Mouse (Mus musculus) urinary bladder, postnatal 10 days (tissue): ENCODE results near the gene Runx1.

Experiments used
- DNase-seq: peaks from one replicate; pipeline ENCODE4 v3.0.0; 2022; ENCODE audit warnings: low spot score

The Runx1 gene

GRCm38 (mm10) chr16:92825908-92826650 is at the start of gene Runx1:
Gene Runx1, minus strand, starts transcription at chr16:92826149.
- no peak for DNase-seq

- DNase-seq = no peak
These were observed 48.1 kb upstream of the Runx1 start for GRCm38 (mm10) chr16:92874015-92874414.

DNA sequence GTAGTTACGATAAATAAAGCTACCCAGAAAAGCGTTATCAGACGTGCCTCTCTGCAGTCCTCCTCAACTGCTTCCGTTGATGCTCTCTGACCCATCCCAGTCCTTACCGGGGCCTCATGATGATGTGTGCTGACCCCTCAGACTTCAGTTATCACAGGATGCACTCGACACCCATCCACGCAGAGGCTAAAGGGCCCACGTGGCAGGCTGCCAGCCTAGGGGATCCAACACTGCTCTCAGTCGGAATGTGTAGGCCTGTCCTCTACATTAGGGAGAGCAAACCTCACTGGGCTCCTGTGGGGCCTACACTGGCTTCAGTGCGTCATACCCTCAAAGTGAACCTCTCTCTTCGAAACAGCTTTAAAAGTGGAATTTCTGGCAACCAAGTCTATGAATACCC is 45.8 kb upstream of the Runx1 start:
- no peak for DNase-seq

- DNase-seq = no peak
These were observed 42.6 kb upstream of the Runx1 start for GRCm38 (mm10) chr16:92868550-92868949.

DNA sequence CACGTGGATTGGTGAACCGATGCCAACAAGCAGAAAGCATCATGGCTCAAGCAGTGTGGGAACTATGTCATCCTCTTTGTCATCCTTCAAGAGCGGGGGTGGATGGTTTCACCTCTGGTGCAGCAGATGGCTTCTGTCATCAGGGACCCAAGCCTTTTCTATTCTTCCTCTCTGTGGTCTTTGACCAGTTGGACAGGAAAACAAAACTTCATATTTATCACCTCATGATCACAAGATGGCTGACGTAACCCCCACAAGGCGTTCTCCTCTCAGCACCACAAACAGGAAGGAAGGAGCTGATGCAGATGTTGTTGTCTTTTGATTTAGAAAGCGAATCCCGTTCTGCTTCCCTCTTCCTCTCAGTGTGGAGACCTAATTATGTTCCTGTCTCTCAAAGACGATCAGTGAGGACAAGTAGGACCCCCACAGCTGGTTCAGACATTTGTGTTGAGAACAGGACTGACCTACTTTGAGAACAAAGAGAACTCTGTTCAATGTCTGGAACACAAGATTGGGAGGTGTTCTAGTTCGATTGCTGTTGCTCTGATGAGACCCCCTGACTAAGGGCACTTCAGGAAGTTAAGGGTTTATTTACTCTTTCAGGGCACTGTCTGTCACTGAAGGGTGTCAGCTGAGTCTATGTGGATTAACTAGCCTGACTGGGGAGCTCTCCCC is 41.4 kb upstream of the Runx1 start:
- no peak for DNase-seq

DNA sequence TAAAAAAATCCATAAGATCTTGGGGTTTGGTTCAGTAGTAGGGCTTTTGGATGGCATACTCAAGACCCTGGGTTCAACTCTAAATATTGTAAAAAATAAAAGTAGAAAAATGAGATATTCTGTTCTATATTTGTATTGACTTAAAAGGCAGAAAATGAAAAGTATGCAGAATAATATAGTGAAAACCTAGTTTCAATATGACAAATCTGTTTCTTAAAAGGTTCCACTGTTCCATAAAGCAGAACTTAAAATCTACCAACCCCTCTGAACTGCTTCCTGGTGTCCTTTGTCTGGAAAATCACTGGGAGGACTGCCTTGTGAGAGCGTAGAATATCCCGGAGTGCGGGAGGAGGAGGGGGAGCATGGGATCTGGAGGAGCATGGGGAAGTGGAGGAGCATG is 39.4 kb upstream of the Runx1 start:
- no peak for DNase-seq

GRCm38 (mm10) chr16:92864191-92864590 is 38.2 kb upstream of the Runx1 start:
- no peak for DNase-seq

- DNase-seq = no peak
These were observed 37.2 kb upstream of the Runx1 start for GRCm38 (mm10) chr16:92863179-92863578.

DNA sequence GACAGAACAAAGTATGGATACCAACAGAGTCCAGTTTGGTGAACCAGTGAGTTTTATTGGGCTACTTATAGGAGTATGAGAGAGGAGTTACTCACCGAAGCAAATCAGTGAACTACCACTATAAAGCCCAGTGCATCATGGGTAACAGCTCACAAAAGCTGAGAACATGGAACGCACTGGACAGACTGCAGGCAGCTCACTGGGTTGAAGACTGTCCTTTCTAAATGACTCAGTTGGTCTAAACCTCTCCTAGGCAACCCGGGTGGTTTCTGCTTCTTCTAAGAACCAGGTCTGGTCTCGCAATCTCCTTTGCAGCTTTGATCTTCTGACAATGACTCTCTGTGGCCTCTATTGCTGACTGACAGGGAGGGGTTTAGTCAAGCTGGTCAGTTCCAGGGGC is 36.5 kb upstream of the Runx1 start:
- DNase-seq = no peak

DNA sequence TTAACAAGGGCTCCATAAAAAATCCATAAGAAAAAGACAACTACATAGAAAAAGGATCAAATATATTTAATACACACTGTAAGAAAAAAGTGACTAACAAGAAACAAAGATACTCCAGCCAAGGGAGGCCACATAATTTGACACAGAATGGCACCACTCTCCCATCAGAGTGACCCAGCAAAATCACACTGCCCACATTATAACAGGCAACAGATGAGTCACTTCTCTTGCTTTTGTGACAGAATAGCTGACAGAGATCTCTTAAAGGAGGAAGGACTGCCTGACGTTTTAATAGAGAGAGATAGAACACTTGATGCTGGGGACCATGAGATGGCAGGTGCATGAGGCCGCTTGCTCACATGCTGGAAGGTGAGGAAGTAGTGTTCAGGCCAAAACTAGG is 35.6 kb upstream of the Runx1 start:
- no peak for DNase-seq

- DNase-seq = no peak
These were observed 34.7 kb upstream of the Runx1 start for GRCm38 (mm10) chr16:92860649-92861048.

DNA sequence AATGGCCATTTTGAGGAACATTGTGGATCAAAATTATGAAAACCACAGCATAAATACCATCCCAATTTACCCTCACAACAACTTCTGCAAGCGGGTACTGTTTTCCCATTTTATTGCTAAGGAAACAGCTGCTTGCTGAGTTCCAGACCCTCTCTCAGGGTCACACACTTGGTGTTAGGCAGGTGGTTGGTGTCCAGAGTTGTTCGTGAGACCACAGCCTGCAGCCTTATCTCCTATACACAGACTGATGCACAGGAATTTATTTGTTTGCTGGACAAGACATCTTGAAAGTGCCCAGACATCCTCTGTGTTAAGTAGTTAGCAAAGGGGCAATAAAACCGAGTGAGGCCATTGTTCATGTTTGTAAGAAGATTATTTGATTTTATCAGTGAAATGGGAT is 30.8 kb upstream of the Runx1 start:
- DNase-seq = no peak

DNA sequence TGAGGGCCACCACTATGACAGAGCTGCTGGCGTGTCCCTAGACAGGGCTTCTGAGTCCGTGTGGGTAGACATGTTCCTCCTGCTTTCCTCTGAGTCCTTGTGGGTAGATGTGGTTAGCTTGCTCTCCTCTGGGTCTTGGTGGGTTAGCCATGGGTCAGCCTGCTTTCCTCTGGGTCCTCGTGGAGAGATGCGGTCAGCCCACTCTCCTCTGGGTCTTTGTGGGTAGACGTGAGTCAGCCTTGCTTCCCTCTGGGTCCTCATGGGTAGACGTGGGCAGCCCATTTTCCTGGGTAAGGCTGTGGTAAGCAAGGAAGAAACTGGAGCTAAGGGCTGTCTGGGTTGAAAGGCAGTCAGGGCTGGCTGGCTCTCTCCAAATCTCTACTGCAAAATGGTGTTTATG is 26.3 kb upstream of the Runx1 start:
- DNase-seq = no peak

DNA sequence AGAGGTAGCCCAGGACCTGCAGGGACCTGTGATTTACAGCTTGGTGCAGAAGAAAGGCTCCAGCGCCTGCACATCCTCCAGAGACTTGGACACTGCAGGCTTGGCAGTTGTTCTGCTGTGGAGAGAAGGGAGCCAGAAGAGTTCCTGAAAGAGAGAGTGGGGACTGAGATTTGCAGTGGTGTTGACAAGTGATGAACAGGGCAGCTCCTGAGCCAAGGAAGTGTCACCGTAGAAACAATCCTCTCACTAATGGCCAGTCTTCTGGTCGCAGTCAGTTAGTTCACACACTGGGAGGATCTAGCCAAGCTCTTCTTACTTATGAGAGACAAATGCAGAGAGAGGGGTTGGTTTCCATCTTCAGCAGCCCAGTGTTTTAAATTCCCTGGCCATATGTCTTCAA is 24.5 kb upstream of the Runx1 start:
- no peak for DNase-seq

DNA sequence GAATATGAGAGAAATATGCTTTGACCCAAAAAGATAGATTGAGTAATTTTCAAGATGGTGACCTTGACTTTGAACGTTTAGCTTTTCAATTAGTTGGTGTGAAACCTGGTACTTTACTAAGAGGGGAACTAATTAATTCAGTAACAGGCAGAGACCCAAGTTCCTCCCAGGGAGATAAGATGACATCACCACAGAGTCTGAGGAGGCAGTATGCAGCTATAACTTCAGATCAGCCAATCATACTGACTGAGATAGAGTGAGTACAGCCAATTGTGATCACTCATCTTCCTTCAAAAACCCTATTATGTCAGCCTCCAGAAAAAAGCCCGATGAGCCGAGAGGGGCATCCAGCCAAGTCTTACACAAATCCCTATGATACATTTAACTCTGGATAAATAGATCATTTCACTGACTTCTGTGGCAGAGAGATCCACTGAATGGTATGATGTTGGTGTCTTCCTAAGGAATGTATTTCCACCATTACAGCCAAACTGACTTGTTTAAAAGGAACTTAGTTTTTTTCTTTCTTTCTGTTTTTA is 21.9 kb upstream of the Runx1 start:
- DNase-seq = no peak

DNA sequence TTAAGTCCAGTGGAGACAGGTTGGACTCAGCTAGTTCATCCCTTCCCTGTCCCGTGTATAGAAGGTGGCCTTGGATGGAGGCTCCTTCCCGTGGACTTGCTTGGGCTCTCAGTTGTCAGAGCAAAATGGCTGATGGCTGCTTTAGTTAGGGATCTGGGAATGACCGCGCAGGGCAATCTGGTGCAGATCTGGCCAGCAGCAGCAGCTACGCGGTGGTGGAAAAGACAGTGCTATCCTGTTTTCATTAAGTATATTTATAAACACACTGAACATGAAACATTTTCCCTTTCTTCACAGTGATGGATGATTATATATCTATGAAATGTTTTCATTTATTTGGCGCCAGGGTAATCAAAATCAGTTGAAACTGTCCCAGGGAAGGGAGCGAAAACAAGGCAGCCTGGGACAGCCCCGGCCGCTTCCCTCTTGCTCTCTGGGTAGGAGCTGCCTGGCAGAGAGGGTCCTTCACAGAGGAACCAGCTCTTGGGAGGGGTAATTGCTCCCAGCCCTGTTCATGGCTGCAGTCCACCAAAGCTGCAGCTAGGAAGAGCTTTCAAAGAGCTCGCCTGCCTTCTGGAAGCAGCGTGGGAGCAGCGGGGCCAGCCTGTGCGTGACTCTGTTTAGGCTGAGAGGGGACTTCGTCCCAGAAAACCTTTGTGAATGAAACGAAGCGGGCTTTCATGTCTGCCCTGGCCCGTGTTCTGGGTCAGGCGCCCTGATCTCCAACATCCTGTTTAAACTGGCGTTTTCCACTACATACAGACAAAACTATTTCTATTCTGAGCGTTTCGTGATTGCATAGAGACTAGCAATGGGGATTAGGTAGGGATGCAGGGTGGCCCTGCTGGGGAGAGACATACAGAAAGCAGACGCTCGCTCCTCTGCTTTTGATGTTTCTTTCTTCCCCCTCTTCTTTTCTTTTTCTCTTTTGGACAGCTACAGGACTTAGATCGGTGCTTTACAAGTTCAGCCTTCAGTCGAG is 19.6 kb upstream of the Runx1 start:
- DNase-seq = no peak

DNA sequence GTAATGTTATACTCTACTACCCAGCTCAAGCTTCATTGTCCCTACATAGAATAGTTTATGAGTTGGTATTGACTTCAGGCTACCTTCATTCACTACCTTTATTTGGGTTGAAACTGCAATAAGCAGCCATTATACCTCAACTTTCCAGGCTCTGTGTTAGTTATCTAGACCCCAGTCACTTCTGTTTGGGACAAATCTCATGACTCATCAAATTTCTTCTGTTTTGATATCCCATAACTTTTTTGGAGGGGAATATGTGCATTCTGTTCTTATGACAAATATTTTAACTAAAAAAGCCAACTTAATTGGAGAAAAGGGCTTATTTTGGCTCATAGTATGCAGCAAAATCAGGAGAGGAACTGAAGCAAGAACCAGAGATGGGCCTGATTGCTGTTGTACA is 12.8 kb upstream of the Runx1 start:
- DNase-seq = no peak

DNA sequence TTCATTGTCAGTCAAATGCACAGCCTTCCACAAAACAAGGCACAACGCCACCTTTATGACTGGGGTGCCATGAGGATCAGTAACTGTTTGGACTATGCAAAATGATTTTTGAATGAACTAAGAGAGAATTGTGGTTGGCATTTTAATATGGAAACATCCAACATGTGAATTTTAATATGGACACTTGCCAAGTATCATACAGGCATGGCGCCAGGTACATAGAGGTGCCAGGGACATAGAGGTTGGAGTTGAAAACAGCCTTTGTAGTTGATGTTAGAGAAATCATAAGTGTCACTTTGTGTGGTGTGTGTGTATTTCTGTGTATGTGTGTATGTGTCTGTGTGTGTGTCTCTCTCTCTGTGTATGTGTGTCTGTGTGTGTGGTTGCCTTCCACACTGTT is 5.4 kb upstream of the Runx1 start:
- no peak for DNase-seq

GRCm38 (mm10) chr16:92830479-92830878 is 4.5 kb upstream of the Runx1 start:
- no peak for DNase-seq

DNA sequence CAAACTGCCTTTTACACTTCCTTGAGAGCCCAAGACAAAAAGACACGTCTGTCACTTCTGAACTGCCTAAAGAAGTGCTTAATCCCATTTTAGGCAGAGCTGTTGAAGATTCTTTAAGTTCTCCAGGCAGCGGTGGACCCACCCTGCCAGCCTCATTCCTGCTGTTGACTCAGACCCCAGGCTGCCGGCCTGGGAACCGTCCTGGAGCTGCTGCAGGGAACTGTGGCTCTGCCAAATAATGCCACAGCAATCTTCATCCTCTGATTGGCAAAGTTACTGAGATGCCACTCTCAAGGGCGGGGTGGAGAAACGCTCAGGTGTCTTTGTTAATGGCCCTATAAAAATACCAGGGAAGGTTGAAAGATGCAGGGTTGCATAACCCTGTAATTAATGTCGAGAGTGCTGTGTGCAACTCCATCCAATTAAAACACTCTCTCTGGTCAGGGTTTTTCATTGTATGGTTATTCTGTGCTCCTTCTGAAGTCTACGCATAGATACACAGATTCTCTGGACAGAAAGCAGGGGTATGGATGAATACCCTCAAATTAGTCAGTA is 2.4 kb upstream of the Runx1 start:
- no peak for DNase-seq

DNA sequence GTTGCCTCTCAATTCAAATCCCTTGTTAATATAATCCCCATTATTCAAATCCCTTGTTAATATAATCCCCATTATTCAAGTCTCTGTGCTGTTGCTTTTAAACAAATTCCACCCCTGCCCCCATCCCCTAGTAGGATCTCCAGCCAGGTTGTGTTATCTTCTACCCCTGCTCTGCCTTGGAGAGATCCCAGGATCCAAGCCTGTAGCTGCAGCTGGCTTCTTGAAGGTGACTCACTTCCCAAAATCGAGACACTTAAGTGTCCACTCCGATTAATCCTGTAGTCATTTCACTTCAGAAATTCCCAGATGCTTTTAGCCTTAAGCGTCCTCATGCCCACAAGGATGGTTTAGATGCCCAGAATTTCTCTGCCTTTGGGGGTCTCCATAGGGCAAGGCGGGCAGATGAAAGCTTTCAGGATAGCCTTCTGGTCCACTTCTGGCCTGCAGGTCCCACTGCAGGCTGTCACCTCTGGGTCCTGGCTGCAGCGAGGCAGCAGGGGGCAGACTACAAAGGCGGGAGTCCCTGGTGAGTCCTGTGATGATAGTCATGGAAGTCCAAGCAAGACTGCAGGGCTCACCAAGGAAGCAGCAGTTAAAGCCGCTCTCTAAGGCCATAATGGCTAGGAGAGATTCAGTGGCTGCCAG is 1.8 kb upstream of the Runx1 start:
- no peak for DNase-seq

DNA sequence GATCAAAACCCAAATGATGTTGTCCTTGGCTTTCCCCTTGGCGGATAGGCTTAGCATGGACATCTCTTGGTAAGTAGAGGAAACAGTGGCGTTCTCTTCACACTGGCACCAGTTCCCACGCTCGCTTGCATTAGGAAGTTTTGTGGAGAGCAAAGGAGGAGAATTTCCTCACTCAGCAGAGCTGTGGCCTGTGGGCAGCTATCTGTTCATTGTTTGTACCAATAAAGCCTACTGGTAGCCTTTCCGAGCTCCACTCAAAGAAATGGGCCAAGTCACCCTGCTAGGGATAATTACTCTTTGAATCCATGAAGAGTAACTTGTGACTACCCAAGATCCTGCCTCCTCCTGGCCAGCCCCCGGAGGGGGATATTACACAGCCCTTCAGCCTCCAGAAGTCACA is 734 bp upstream of the Runx1 start:
- no peak for DNase-seq
